Mouse (Mus musculus) left cerebral cortex, adult 11 months (tissue): ENCODE data around the gene Hectd3.

Experiments
- DNase-seq: peaks from one replicate; pipeline ENCODE4 v3.0.0; 2022; ENCODE audit warnings: low spot score

Gene Hectd3

DNA sequence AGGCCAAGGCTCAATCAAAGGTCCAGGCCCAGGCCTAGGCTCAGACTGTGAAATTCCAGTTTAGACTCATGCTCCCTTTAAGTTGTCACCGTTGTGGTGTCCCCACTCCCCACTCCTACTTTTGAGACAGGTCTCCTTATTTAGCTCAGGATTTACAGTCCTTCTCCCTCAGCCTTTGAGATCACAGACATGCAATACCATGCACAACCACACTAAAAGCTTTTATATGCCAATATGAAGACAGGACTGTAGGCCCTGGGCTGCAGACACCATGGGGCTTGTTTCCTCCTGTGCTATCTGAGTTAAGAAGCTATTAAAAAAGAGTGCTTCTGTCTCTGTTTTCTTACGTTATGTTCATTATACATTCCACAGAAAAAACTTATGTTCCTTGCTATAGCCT lies 22.6 kb downstream of the Hectd3 start:
- DNase-seq, result no peak

DNA sequence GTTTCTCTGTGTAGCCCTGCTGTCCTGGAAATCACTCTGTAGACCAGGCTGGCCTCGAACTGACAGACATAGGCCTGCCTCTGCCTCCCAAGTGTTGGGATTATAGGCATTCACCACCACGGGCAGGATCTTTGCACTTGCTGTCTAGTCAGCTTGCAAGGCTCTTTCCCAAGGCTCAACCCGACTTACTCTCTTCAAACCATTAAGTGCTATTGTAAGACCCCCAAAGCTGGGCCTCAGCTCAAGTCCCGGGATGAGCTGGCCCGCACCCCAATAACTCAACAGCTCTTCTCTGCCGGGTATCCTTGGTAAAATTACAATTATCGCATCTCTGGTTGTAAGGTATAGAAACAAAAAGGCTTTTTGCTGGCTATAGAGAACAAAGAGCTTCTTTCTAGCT lies 23.2 kb downstream of the Hectd3 start:
- no peak for DNase-seq

DNA sequence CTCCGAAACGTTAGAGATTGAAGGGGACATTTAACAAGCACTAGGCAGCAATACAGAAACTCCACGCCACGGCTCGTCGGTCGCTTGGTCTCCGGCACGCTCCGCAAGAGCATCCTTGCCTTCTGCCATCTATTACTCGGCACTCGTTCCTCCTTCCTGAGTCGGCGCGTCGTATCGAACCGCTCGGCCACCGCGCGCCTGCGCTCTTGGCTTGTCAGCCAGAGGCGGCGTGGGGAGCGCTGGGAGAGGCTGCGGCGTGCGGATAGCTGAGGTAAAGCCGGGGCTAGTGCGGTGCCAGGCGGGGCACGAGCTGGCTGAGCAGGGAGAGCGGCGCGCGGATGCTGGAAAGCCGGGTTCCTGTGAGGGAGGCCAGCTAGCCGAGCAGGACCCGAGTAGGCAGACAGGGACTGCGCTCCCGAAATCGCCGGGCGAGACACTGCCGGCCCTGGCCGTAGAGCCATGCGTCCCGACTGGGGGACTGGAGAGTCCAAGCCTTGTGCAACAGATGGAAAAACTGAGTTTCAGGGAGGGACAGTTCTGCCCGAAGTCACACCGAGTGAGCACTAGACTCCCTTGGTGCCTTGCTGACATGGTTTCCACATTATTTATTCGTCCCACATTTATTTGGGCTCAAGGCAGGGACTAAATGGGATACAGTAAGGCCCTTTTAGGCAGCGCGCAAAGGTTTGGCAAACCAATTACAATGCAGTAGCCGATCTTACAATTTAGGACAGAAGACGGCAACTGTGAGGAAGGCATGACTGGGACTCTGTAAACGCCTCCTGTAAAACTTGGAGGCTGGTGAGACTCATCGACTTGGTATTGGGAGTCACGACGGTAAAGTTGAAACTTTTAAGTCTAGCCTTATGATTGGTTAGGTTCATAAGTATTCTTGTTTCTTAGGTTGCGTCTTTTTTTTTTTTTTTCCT lies 24.4 kb downstream of the Hectd3 start, which contains the start of gene Eif2b3:
Gene Eif2b3, plus strand, starts transcription at position 197 of the 929 bp plus-strand sequence.
- peak; percentile 83 for DNase-seq

DNA sequence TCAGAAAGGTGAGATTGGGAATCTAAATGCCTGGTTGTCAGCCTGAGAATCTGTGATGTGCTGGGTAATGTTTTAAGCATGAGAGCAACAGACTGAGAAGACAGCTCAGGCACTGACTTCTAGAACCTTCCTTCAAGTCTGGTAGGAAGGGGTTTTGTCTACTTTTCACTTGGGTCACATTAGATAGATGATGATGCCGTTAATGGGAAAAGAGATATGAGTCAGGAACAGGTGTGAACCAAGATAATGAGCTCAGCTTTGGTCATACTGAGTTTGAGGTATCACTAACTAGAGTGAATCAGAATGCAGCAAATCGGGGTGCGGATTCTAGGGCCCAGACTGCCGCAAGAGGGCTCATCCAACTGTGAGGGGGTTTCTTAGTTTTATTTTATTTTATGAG lies 28.4 kb downstream of the Hectd3 start:
- DNase-seq, result no peak

DNA sequence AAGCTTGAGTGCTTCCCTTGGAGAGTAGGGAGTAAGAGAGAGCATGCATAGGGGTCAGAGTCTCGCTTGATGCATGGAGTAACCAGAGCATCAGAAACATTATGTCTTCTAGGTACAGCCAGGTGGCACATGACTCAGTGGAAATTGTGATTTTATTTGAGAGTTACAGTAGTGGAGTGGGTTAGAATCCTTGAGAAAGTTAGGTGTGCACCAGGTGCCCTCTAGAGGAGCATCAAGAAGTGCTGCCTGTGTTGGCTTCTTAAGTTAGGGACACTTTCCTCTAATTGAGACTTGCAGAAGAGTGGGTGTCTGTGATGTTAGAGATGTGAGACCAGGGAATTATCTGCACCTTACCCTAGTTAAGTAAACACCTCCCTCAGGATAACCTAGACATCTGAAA lies 36.0 kb downstream of the Hectd3 start:
- DNase-seq, result no peak

DNA sequence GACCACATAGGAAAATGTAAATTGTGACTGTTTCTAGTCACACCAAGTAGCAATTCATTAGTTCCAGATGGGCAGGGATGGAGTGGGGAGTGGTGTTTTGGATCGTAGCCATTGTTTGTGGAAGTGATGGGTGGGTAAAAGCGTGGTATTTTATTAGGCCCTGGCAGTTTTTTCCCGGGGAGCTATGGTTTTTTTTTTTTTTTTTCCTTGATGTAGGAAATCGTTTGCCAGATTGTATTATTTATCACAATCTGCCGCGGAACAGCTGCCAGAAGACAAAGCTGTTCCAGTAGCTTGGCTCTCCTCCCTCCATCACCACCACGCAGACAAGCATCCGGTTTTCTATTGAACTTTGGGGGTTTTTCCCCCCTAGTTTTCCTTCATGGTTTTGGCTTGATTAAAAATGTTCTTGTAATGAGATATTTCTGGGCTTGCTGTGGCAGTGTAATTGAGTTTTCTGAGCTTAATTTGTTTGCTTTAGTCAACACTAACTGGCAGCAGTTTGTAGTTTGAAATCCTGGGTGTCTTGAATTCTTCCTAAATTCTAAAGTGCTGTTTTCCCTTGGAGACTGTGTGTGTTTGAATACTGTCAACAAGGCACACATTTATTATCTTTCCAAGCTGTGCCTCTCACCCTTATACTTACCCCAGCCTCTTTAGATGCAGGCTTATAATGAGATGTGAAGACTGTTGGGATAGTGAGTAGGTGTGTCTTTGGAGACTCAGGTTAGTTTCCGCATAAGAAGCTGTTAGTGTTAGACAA lies 45.0 kb downstream of the Hectd3 start:
- no peak for DNase-seq

DNA sequence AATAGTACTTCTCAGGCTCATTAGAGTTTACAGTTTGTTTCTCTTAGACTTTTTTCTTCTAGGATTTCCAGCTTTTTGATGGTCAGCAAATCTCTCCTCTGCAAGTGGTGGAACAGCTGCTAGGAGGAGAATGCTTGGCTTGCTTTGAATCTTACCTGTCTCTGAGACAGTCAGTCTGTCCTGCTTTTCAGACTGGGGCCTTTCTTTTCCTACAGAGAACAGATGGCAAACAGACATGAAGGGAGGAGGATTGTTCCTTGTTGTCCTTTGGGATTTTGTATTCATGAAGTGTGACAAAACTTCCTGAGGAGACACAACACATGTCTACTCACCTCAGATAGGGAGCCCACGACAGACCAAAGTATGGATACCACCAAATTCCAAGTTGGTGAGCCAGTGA lies 45.7 kb downstream of the Hectd3 start:
- DNase-seq, result no peak

DNA sequence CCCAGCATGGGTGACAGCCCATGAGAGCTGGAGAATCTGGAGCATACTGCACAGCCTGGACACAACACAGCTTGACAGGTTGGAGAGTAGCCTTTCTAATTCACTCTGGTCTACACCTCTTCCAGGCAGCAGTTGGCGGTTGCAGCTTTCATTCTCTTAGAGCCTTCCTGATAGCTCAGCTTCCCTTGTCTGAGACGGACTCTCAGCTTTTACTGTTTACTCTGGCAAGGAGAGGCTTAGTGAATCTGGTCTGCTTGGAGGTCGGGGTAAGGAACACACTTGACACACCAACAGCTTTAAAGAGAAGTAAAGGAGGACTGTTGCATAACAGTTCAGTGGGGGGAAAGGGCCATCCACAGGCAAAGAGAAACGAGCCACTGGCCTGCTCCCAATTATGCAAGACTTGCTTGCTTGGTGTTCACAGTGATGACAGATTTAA lies 46.2 kb downstream of the Hectd3 start:
- DNase-seq, result no peak

DNA sequence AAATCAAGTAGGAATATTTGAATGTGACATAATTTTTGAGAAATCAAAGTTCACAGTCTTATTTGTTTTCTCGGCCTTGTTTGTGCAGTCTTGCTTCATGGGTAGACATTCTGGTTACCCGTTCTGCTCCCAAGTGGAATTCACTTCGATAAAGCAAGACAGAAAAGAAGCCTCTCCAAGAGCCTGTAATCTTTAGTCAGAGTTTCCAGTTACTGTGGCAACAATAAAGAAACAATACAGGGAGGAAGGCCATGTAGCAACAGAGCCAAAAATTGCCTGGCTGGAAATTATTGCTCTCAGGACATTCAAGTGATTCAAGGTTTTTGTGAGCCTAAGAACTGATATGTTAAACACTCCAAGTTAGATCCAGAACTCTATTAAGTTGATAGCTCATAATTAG lies 53.7 kb downstream of the Hectd3 start:
- no peak for DNase-seq

DNA sequence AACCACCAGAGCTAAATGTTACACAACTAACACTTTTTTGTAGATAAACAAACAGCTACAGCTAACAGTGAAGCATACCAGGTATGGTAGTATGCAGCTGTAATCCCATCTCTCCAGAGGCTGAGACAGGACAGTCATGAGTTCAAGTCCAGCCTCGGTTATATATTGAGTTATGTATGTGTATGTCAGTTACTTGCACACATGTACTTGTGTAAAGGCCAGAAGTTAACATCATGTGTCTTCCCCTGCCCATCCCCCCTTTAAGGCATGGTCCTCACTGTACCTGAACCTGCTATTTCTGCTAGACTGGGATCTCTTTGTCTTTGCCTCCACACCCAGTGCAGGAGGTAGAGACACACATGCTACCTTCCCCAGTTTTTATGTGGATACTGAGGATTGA lies 54.4 kb downstream of the Hectd3 start:
- no peak for DNase-seq

DNA sequence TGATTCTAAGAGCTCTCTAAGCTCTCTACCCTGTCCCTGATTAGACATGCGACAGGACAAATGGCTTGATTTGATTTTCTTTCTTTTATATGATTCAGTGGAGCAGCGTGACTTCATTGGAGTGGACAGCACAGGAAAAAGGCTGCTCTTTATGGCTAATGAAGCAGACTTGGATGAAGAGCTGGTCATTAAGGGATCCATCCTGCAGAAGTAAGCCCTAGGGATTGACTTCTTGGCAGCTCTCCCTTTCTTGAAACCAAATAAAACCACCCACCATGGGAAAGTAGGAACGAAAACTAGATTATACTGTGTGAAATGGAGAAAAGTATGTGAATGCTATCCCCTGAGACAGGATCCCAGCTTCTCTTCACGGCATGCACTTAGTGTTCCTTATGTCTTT lies 57.5 kb downstream of the Hectd3 start:
- DNase-seq, result no peak

DNA sequence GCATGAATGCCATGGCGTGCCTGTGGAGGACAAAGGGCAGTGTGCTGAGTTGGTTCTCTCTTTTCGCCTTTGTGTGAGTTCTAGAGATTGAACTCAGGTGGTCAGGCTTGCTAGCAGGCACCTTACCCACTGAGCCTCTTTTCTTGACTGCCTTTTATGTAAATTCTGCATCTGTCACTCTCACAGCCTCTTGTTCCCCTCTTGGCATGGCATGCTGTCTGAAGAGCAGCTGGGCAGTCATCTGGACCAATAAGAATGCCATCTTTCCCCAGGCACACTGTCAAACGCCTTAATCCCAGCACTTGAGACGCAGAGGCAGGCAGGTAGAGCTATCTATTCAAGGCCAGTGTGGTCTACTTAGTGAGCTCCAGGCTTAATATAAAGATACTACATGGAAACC lies 58.8 kb downstream of the Hectd3 start:
- no peak for DNase-seq
